Mouse (Mus musculus) gonadal fat pad, adult 2 months (tissue): ENCODE results near the gene Adamts12. TPM values are rescaled to one million over a fixed set of nuclear protein-coding genes. Genes with fewer than 3 reads are reported as not detected.

Experiments
- DNase-seq: peaks from one replicate; pipeline ENCODE4 v3.0.0-alpha.2; 2012; ENCODE audit warnings: low read depth
- polyA plus RNA-seq: library from polyadenylated mRNA; depleted of rRNA; stranded (reverse); fragments of >200 nt; gene quantifications from 2 replicates; pipeline ENCODE4 v1.2.3, GENCODE M21; 2012

Adamts12 gene
- polyA plus RNA-seq, 1 experiment = 5.9 TPM

GRCm38 (mm10) chr15:11075726-11076361 lies 11.3 kb downstream of the Adamts12 start:
- no peak for DNase-seq

- DNase-seq = no peak
Measured at GRCm38 (mm10) chr15:11082961-11083569, 18.5 kb downstream of the Adamts12 start.

- no peak for DNase-seq
Measured at GRCm38 (mm10) chr15:11083678-11084077, 19.1 kb downstream of the Adamts12 start.

GRCm38 (mm10) chr15:11084241-11084992 lies 19.8 kb downstream of the Adamts12 start:
- no peak for DNase-seq

- no peak for DNase-seq
Measured at GRCm38 (mm10) chr15:11084993-11085365, 20.4 kb downstream of the Adamts12 start.

DNA sequence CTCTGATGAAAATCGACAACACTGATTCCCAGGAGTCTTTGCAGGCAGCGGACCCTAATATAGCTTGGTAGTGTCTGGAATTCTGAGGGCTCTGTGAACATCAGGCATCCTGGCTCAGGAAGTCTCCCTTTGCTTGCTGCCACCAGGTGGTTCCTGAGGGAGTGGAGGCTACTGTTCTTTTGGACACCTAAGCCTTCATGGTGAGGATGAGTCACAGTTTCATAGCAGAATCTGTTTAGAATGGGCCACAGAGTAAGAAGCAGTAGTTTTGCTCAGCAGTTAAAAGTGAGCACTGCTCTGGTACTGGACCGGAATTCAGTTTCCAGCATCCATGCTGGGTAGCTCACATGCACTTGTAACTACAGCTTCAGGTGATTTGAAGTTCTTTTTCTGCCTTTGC lies 24.9 kb downstream of the Adamts12 start:
- no peak for DNase-seq

DNA sequence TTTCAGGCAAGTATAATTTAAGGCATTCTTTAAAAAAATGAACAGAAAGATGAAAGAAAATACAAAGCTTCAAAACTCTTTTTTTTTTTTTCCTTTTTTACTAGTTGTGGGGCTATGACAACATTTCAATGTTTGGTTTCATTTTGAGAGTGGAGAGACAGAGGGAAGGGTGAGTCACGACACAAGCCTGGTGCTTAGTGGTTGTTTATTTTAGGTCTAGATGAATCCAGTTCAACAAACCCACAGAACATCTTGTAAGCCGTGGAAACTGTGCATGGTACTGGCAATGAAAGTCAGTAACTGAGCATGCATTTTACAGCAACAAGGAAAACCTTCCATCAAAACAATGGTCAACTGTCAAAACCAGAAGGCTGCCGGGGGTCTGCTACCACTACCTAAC lies 31.0 kb downstream of the Adamts12 start:
- no peak for DNase-seq

DNA sequence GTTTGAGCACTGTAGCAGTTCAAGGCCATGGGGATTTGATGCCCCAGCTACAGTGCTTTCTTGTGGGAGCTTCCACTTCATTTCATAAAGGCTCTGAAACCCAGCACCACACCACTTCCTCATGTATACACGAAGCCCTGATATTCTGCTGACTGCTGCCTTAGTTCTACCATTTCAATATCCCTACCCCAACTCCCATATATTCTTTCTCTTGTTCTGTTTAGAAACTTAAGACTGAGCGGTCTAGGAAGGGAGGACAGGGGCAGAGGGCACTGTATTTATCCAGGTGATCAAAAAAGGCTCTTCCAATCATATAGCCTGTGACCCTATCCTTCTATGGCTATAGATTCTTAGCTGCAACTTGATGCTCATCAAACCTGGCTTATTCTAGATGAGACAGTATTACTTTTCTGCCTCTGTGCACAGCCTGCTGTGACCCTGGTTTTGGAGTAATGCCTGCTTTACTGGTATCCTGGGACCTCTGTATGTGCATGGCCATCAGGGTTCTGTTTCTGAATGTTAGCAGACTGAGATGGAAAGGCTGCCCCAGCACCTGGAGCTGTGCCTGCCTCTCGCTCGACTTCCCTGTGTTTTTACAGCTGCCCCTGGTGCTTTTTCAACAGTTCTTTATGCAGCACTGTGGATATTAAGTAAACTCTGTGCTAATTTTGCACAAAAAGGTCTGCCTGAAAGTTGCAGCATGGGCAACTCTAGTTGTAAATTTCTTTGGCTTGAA lies 33.5 kb downstream of the Adamts12 start:
- DNase-seq = no peak

- no peak for DNase-seq
Measured at GRCm38 (mm10) chr15:11098940-11099339, 34.4 kb downstream of the Adamts12 start.

DNA sequence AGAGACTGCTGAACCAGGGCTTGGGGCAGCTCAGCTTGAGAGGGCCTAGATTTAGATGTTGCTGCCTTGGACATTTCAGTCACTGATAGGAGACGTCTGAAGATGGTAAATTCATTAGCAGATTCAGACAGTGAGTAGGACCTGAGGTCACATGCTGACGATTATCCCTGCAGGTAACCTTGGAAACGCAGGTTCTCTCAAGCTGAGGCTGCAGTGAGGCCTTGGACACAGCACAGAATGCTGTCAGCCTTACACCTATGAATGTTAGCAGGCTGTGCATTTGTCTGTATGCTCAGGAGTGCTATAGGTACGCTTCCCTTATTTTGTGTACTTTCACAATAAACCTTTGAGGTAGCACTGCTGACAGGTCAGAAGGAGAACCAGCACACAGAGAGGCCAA lies 36.3 kb downstream of the Adamts12 start:
- no peak for DNase-seq

DNA sequence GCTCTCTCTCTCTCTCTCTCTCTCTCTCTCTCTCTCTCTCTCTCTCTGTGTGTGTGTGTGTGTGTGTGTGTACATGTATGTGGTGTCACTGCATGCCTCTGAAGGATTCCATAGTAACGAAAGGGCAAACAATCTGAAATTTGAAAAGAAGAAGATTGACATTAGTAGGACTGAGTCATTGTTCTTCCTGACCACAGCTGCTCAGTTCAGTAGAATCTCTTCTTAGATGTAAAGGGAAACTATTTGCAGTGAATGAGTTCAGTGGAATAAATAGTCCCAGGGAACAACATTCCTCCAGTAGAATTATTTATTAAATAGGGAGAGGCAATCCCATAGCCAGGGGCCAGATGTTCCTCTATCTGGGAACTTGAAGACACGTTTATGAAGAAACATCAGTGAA lies 40.5 kb downstream of the Adamts12 start:
- no peak for DNase-seq

DNA sequence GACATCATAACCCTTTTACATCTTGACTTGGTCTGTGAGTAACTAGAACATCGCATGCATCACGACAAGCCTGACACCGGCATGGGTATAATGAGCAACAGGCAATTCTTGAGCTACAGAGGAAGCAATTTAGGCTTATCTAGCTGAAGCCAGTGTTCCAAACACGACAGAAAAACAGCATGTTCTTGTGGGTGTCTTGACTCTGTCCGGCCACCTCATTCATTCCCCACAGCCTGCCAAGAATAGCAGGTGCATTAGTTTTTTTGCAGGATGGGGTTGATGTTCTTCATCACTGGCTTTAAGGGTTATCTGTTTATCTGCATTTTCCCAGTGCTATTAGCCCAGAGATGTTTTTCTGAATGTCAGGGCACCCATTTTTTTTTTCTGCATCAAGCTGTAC lies 42.8 kb downstream of the Adamts12 start:
- DNase-seq = no peak

DNA sequence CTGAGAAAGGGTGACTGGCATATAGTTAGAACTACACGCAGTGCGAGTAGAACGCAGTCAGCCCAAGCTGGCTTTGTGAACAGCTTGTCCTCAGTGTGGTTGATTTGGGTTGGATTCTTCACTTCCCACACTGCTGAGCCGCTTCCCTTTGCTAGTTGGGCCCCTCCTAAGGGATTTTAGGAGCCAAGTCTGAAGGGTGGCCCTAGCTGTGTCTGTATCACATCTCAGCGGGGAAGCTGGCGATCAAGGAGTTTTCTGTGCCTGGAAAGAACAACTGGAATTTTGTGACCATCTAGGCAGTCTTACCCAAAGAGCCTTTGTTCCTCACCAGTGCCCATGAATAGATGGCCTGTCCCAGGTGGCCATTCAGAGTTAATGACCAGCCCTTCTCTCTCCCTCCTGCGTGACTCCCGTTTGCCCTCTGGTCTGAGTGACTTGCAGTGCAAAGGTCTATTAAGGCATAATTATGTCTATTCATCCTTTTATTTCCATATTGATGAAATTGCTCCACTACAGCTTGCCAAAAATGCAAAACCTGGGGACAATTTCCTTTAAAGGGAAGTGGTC lies 50.1 kb downstream of the Adamts12 start:
- no peak for DNase-seq

DNA sequence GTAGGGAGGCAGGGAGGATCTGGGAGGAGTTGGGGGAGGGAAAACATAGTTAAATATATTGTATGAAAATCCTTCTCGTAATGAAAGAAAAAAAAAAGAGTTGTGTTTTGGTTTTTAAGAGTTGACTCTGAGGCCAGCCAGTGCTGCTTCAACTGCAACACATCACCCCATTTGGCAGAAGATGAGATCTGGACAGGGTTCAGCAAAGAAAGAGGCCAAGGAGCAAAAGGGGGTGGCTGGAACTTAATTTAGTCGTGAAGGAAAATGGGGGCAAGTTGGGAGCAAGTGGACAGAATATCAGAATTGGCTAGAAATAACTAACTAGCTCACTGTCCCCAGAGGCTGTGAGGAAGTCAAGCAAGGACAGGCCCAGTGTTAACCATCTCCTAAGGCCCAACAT lies 51.7 kb downstream of the Adamts12 start:
- no peak for DNase-seq

GRCm38 (mm10) chr15:11116853-11117252 lies 52.3 kb downstream of the Adamts12 start:
- no peak for DNase-seq

DNA sequence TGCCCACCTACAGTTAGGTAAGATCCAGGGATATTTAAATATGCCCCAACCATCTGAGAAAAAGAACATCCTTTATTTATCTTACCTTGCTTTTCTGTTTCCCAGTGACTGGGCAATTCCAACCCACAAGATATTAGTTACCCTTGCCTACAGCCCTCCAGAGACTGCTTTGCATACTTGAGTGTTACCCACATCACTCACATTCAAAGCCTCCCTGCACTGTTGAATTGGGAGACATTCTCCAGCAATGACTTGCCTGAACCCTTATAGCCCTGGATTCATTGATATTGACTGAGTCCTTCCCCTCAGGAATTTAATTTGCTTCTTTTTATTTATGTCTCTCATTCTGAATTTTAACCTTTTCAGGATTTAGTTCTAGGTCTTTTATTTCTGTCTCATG lies 53.8 kb downstream of the Adamts12 start:
- no peak for DNase-seq

- DNase-seq = no peak
Measured at GRCm38 (mm10) chr15:11121721-11122120, 57.1 kb downstream of the Adamts12 start.

GRCm38 (mm10) chr15:11125361-11125760 lies 60.8 kb downstream of the Adamts12 start:
- no peak for DNase-seq

GRCm38 (mm10) chr15:11128457-11128856 lies 63.9 kb downstream of the Adamts12 start:
- no peak for DNase-seq

DNA sequence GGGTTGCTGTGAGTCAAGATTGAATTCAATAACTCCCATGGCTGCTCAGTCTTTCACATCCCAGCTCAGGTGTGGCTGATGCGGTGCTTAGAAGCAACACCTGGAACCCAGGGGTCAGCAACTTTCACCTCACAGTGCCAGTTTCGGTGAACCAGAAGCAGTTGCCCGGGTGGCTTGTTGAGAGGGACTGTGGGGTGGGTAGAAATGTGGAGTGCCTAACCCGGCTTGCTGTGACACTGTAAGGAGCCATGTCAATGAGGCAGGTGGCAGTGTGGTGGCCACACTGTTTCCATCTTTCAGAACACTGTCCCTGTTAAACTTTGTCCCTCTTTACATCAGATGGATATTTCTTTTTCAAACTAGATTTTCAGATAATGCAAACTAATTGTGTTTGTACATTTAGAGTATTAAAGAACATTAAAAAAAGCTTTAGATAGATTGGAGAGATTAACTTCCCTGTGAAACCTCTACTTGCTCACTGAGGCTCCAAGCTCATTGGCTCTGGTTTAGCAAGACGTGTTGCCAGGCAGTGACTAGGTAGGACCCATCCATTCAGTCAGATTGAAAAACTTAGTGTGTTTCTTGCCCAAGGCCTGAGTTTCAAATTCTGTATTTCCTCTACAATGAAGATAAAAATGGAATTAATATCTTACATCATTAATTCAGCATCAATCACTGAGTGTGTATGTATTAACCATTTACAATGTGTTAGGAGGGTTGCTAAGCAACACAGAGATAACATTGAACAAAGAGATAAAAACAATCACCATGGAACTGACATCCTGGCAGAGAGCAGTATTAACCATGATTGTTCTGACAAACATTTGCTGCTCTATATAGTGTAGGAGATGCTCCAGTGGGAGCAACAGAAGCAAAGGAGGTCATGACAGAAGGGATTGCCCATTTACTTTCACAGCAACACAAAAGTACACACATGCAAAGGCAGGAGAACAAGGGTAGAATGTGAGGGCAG lies 68.3 kb downstream of the Adamts12 start:
- no peak for DNase-seq

DNA sequence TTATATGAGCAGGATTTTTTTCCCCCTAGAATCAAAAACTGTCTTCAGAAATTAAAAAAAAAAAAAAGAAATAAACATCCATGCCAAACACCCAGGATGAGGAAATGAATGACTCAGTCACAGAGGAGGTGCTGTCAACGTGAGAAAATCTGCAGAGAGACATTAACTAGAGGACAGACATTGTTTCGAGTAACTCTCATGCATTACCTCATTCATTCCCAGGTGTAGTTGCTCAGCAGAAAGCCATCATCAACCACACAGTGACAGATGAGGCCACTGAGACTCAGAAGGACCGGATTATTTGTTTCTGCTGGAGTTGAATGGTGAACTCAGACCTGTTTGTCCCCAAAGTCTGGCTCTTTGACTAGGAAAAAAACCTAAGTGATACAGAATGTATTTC lies 81.0 kb downstream of the Adamts12 start:
- DNase-seq = no peak
